Mouse (Mus musculus) neural tube, embryonic 12.5 days (tissue): ENCODE measurements at regions not wholly inside any gene's neighbourhood (a gene's known extent, or its start where the extent isn't known, plus 50 kb on each side); places are given as distances from the start of the nearest gene placed in this dataset.
A peak's percentile ranks its signal among the peaks of the same experiment; 100 is the strongest.

Experiments
- ATAC-seq: fragments of 200-750 bp; cut with Nextera tagmentation; 2 replicates; pipeline ENCODE4 v1.8.0; 2017; ENCODE audit warnings: low read depth, mild to moderate bottlenecking, moderate TSS enrichment, moderate library complexity; ENCODE audit not compliant: low FRiP score
- H3K27ac ChIP-seq: fragments of 300-500 bp; sonication (generic); 2 replicates; pipeline ENCODE4 v1.5.1; 2016
- H3K27me3 ChIP-seq: fragments of 300-500 bp; sonication (generic); replicated peaks from 2 replicates; pipeline ENCODE4 v1.6.1; 2016; ENCODE audit warnings: mild to moderate bottlenecking
- H3K36me3 ChIP-seq: fragments of 300-500 bp; sonication (generic); 2 replicates; pipeline ENCODE4 v1.6.1; 2016; ENCODE audit warnings: mild to moderate bottlenecking
- H3K4me1 ChIP-seq: fragments of 300-500 bp; sonication (generic); 2 replicates; pipeline ENCODE4 v1.6.1; 2016
- H3K4me2 ChIP-seq: fragments of 300-500 bp; sonication (generic); replicated peaks from 2 replicates; pipeline ENCODE4 v1.6.1; 2016; ENCODE audit warnings: mild to moderate bottlenecking
- H3K4me3 ChIP-seq: fragments of 300-500 bp; sonication (generic); 2 replicates; pipeline ENCODE4 v1.5.1; 2016
- H3K9ac ChIP-seq: fragments of 300-500 bp; sonication (generic); 2 replicates; pipeline ENCODE4 v1.6.1; 2016; ENCODE audit warnings: mild to moderate bottlenecking
- H3K9me3 ChIP-seq: fragments of 300-500 bp; sonication (generic); 2 replicates; pipeline ENCODE4 v1.6.1; 2016; ENCODE audit warnings: mild to moderate bottlenecking
- WGBS: fragments of 180-500 bp; shearing (Covaris S2); methylation state at CpG from one replicate; pipeline ENCODE4 v1.1.7; 2016; 5-methylcytosine and 5-hydroxymethylcytosine counted together

- H3K9ac ChIP-seq = no peak overlapping the region
- no peak for ATAC-seq
- no peak overlapping the region for H3K4me2 ChIP-seq
- no peaks in the 10 kb centered on the region for H3K27me3 ChIP-seq
- H3K27ac ChIP-seq = no peak overlapping the region
- H3K4me3 ChIP-seq = no peak overlapping the region
- H3K9me3 ChIP-seq = no peaks in the 10 kb centered on the region
- WGBS = 90% methylated on average over 7 of the region's 7 CpGs
- no peaks in the 10 kb centered on the region for H3K36me3 ChIP-seq
- H3K4me1 ChIP-seq = no peaks in the 10 kb centered on the region
Observed at GRCm38 (mm10) chr4:91094382-91094781, 306.2 kb downstream of the Elavl2 start.

- ATAC-seq = no peak
- no peak overlapping the region for H3K27ac ChIP-seq
- 92% methylated on average over 4 of the region's 4 CpGs for WGBS
- no peaks in the 10 kb centered on the region for H3K9me3 ChIP-seq
- H3K4me1 ChIP-seq = no peaks in the 10 kb centered on the region
- no peak overlapping the region for H3K4me2 ChIP-seq
- H3K27me3 ChIP-seq = no peaks in the 10 kb centered on the region
- H3K36me3 ChIP-seq = no peaks in the 10 kb centered on the region
- no peak overlapping the region for H3K9ac ChIP-seq
- H3K4me3 ChIP-seq = no peak overlapping the region
Observed at GRCm38 (mm10) chr4:91093885-91094284, 306.7 kb downstream of the Elavl2 start.

- Histone ChIP-seq H3K9ac (no peak overlapping the region), H3K4me3 (no peak overlapping the region), H3K9me3 (no peaks in the 10 kb centered on the region), H3K4me2 (no peak overlapping the region), H3K4me1 (no peaks in the 10 kb centered on the region), H3K36me3 (no peaks in the 10 kb centered on the region), H3K27me3 (no peaks in the 10 kb centered on the region), H3K27ac (no peak overlapping the region)
- WGBS = 65% methylated on average over 8 of the region's 8 CpGs
- ATAC-seq = peak; percentile 73
Observed at GRCm38 (mm10) chr4:91092323-91092722, 308.3 kb downstream of the Elavl2 start.

- no peaks in the 10 kb centered on the region for H3K4me1 ChIP-seq
- H3K9ac ChIP-seq = no peak overlapping the region
- no peaks in the 10 kb centered on the region for H3K27me3 ChIP-seq
- WGBS = 90% methylated on average over 3 of the region's 3 CpGs
- H3K4me3 ChIP-seq = no peak overlapping the region
- no peak overlapping the region for H3K27ac ChIP-seq
- H3K36me3 ChIP-seq = no peaks in the 10 kb centered on the region
- no peak overlapping the region for H3K4me2 ChIP-seq
- H3K9me3 ChIP-seq = no peaks in the 10 kb centered on the region
- no peak for ATAC-seq
Observed at GRCm38 (mm10) chr4:91091910-91092309, 308.7 kb downstream of the Elavl2 start.

- Histone ChIP-seq H3K4me1 (no peaks in the 10 kb centered on the region), H3K9me3 (no peaks in the 10 kb centered on the region), H3K27me3 (no peaks in the 10 kb centered on the region), H3K27ac (no peak overlapping the region), H3K9ac (no peak overlapping the region), H3K4me2 (no peak overlapping the region), H3K36me3 (no peaks in the 10 kb centered on the region), H3K4me3 (no peak overlapping the region)
- no peak for ATAC-seq
- WGBS = 57% methylated on average over 3 of the region's 3 CpGs
Observed at GRCm38 (mm10) chr4:91083950-91084349, 316.6 kb downstream of the Elavl2 start.

DNA sequence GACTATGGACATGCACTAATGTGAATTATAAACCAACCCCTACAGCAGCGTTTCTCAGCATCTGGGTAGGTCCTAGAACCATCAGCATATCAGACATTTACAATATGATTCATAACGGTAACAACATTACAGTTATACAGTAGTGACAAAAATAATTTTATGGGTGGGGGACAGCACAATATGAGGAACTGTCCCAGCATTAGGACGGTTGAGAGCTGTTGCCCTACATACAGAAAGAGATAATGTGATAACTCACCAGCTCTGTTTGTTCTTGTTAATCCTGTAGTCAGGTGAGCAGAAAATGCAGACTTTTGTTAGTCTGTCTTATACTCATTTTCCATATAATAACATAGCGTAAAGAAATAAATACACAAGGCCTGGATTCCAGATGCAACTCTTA lies 319.1 kb downstream of the Elavl2 start:
- ATAC-seq = 0 out of 2 replicates have a peak, but pooled peaks have one; percentile 12
- Histone ChIP-seq H3K36me3 (no peaks in the 10 kb centered on the region), H3K9ac (no peak overlapping the region), H3K27me3 (no peaks in the 10 kb centered on the region), H3K4me2 (no peak overlapping the region), H3K27ac (no peak overlapping the region), H3K4me1 (no peaks in the 10 kb centered on the region), H3K9me3 (no peaks in the 10 kb centered on the region), H3K4me3 (no peak overlapping the region)
- WGBS = 88% methylated on average over 4 of the region's 4 CpGs

DNA sequence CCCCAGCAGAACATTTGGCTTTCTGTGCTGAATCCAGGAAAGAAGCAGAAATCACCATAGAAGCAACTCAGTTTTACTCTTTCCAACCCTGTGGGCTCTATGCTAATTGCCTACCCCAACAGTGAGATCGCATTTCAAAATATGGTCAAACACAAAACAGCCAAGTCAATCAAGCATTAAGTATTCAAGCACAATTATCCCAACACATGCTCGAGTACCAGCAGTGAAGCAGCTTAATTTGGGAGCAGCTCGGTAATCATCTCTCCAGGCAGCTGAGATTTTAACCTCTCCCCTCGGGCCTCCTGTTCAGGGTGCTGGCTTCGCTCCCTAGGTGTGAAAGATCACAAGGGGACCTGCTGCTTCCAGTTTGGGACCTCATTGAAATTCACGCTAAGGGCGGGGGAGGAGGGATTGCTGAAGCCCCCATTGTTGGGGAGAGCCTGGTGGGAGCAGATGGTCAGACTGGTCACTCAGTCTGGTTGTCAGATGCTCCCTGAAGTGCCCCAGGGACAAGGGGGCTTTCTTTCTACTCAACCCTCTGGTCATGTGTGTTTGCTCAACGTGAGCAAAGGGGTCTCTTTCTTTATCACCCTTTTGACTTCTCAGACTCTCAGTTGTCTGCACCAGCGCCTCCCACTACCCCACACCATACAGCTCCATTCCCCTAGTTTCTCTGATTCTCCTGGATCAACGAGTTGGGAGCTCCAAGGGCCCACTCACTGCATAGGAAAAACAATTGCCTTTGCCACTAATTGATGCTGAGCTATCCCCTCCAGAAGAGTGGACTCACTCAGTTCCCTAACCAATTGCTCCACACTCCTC lies 319.8 kb downstream of the Elavl2 start:
- peak; percentile 62; the same call in 1 of the 2 replicates for ATAC-seq
- H3K27me3 ChIP-seq = no peaks in the 10 kb centered on the region
- no peaks in the 10 kb centered on the region for H3K9me3 ChIP-seq
- H3K4me1 ChIP-seq = no peaks in the 10 kb centered on the region
- H3K36me3 ChIP-seq = no peaks in the 10 kb centered on the region
- H3K4me3 ChIP-seq = no peak overlapping the region
- WGBS = 26% methylated on average over 10 of the region's 10 CpGs
- no peak overlapping the region for H3K9ac ChIP-seq
- H3K27ac ChIP-seq = no peak overlapping the region
- H3K4me2 ChIP-seq = no peak overlapping the region

DNA sequence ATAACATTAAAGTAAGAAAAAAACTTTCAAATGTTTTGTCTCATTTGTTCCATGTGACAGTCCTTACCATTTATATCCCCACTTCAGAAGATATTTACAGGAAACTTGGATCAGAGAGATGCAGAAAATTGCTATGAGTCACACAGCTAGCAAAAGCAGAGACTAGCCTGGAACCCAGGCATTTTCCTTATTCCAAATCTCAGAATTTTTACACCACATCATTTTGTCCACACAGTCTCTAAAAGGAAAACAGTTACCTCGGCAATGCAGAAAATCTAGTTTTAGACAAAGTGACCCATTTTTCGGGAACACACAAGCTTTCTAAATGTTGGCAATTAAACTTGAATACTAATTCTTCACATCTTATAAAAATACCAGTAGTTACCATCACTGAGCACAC lies 329.3 kb downstream of the Elavl2 start:
- no peaks in the 10 kb centered on the region for H3K9me3 ChIP-seq
- H3K9ac ChIP-seq = no peak overlapping the region
- ATAC-seq = no peak
- no peaks in the 10 kb centered on the region for H3K4me1 ChIP-seq
- no peak overlapping the region for H3K4me3 ChIP-seq
- no peak overlapping the region for H3K27ac ChIP-seq
- H3K36me3 ChIP-seq = no peaks in the 10 kb centered on the region
- no peaks in the 10 kb centered on the region for H3K27me3 ChIP-seq
- 92% methylated on average over 2 of the region's 2 CpGs for WGBS
- H3K4me2 ChIP-seq = no peak overlapping the region

DNA sequence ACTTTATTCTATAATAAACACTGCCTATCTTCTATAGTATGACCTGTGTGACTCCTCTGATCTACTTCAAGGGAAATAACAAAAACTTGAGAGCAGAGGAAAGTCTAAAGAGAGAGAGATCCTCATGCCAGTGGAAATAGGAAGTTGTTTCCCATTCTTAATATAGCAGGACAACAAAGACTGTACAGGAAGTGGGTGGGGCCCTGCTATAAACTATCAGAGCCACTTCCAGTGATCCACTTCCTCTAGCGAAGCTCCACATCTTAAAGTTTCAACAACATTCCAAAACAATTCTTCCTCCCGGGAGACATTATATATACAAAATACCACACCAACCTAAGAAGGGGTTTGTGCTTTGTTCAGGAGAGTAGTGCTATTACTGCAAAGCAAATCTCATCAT lies 339.7 kb downstream of the Elavl2 start:
- Histone ChIP-seq H3K4me2 (no peak overlapping the region), H3K36me3 (no peaks in the 10 kb centered on the region), H3K9me3 (no peaks in the 10 kb centered on the region), H3K9ac (no peak overlapping the region), H3K4me1 (no peaks in the 10 kb centered on the region), H3K27ac (no peak overlapping the region), H3K27me3 (no peaks in the 10 kb centered on the region), H3K4me3 (no peak overlapping the region)
- no peak for ATAC-seq
- 83% methylated on average over 2 of the region's 2 CpGs for WGBS

DNA sequence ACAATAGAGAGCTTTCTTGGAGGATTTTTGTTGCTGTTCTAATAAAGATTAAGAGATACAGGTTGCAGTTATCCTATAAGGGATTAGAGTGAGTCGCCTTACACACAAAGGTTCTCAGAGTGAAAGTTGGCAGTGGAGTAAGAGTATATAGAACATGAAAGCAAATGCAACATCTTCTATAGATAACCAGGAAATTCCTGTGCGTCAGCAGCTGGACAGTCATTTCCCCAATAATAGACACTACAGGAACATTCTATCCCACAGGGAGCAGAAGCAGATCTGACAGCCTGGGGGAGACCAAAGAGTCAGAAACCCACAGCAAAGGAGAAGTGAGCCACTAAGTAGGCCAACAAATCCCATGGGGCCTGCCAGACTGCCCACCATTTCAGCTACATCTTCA lies 348.7 kb downstream of the Elavl2 start:
- no peaks in the 10 kb centered on the region for H3K27me3 ChIP-seq
- H3K27ac ChIP-seq = no peak overlapping the region
- no peak overlapping the region for H3K4me3 ChIP-seq
- H3K36me3 ChIP-seq = no peaks in the 10 kb centered on the region
- H3K4me2 ChIP-seq = no peak overlapping the region
- H3K9ac ChIP-seq = no peak overlapping the region
- no peaks in the 10 kb centered on the region for H3K9me3 ChIP-seq
- no peaks in the 10 kb centered on the region for H3K4me1 ChIP-seq
- no peak for ATAC-seq
- 82% methylated on average over 2 of the region's 2 CpGs for WGBS

GRCm38 (mm10) chr4:91029462-91029861 lies 371.1 kb downstream of the Elavl2 start:
- Histone ChIP-seq H3K9ac (no peak overlapping the region), H3K4me2 (no peak overlapping the region), H3K9me3 (no peaks in the 10 kb centered on the region), H3K36me3 (no peaks in the 10 kb centered on the region), H3K4me1 (no peaks in the 10 kb centered on the region), H3K4me3 (no peak overlapping the region), H3K27ac (no peak overlapping the region), H3K27me3 (no peaks in the 10 kb centered on the region)
- ATAC-seq = no peak
- WGBS = 92% methylated on average over 2 of the region's 2 CpGs

DNA sequence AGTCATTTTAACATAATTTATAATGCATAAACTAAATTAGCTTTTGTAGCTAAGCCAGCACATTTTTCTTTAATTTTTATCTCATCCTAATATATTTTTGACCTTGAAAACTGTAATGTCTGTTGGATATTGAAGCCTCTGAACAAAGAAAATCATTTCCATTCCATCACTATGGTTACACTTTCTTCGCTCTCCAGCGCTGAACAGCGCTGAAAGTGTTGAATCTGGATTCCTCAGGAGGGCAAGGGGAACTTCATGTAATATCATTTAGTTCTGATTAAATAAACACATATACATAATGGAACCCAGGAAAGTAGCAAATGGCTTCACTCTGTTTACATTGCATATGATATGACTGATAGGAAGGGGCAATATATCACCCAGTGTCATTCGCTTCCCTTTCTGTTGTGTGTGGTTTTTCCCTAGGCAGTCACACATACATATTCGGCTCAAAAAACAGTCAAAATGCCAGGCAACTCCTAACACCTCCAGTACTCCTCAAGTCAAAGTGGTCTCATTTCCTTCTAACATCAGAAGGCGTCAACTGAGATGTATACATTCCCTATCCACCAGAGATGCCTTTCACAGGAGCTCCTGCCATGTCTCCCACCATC lies 372.5 kb downstream of the Elavl2 start:
- H3K27ac ChIP-seq = no peak overlapping the region
- H3K36me3 ChIP-seq = no peaks in the 10 kb centered on the region
- H3K4me1 ChIP-seq = no peaks in the 10 kb centered on the region
- no peaks in the 10 kb centered on the region for H3K9me3 ChIP-seq
- H3K27me3 ChIP-seq = no peaks in the 10 kb centered on the region
- H3K9ac ChIP-seq = no peak overlapping the region
- no peak overlapping the region for H3K4me2 ChIP-seq
- no peak overlapping the region for H3K4me3 ChIP-seq
- WGBS = 90% methylated on average over 6 of the region's 6 CpGs
- ATAC-seq = no peak
